Mouse (Mus musculus): Measurements from ENCODE around the gene Eno3. TPM values are rescaled to one million over a fixed set of nuclear protein-coding genes. Genes with fewer than 3 reads are reported as not detected.
A peak's percentile ranks its signal among the peaks of the same experiment; 100 is the strongest.

Gene Eno3
- polyA plus RNA-seq, 1 experiment: 23.9 TPM

GRCm38 (mm10) chr11:70641241-70641640 is 15.8 kb upstream of the Eno3 start:
- DNase-seq (ENCODE audit: extremely low spot score in 1 of 2, low spot score in 1 of 2): no peak

GRCm38 (mm10) chr11:70643051-70643450 is 14.0 kb upstream of the Eno3 start:
- no peak for DNase-seq (ENCODE audit: extremely low spot score in 1 of 2, low spot score in 1 of 2)

- DNase-seq (ENCODE audit: extremely low spot score in 1 of 2, low spot score in 1 of 2): no peak
Observed at GRCm38 (mm10) chr11:70644564-70645103, 12.4 kb upstream of the Eno3 start.

- no peak for DNase-seq (ENCODE audit: extremely low spot score in 1 of 2, low spot score in 1 of 2)
Observed at GRCm38 (mm10) chr11:70645461-70646258, 11.3 kb upstream of the Eno3 start.

- DNase-seq (ENCODE audit: extremely low spot score in 1 of 2, low spot score in 1 of 2): no peak
Observed at GRCm38 (mm10) chr11:70646259-70646555, 10.8 kb upstream of the Eno3 start.

- peak; percentile 95 to 98 for DNase-seq (ENCODE audit: extremely low spot score in 1 of 2, low spot score in 1 of 2)
Observed at GRCm38 (mm10) chr11:70646691-70647650, 10.0 kb upstream of the Eno3 start, which contains the start of the genes Rnf167 and Slc25a11. TSS of gene Rnf167 (plus strand) at chr11:70647235. TSS of gene Slc25a11 (minus strand) at chr11:70647479.

GRCm38 (mm10) chr11:70647716-70648420 is 9.1 kb upstream of the Eno3 start:
- DNase-seq (ENCODE audit: extremely low spot score in 1 of 2, low spot score in 1 of 2): no peak

GRCm38 (mm10) chr11:70648512-70648911 is 8.5 kb upstream of the Eno3 start:
- DNase-seq (ENCODE audit: extremely low spot score in 1 of 2, low spot score in 1 of 2): no peak

GRCm38 (mm10) chr11:70649185-70649734 is 7.7 kb upstream of the Eno3 start:
- no peak for DNase-seq (ENCODE audit: extremely low spot score in 1 of 2, low spot score in 1 of 2)

GRCm38 (mm10) chr11:70650322-70651175 is 6.5 kb upstream of the Eno3 start:
- DNase-seq (ENCODE audit: extremely low spot score in 1 of 2, low spot score in 1 of 2): no peak

- DNase-seq (ENCODE audit: extremely low spot score in 1 of 2, low spot score in 1 of 2): no peak
Observed at GRCm38 (mm10) chr11:70651391-70651790, 5.6 kb upstream of the Eno3 start.

GRCm38 (mm10) chr11:70652029-70652883 is 4.7 kb upstream of the Eno3 start:
- no peak for DNase-seq (ENCODE audit: extremely low spot score in 1 of 2, low spot score in 1 of 2)

- DNase-seq (ENCODE audit: extremely low spot score in 1 of 2, low spot score in 1 of 2): no peak
Observed at GRCm38 (mm10) chr11:70652884-70653344, 4.1 kb upstream of the Eno3 start.

GRCm38 (mm10) chr11:70653345-70654197 is 3.4 kb upstream of the Eno3 start:
- DNase-seq (ENCODE audit: extremely low spot score in 1 of 2, low spot score in 1 of 2): no peak

- DNase-seq (ENCODE audit: extremely low spot score in 1 of 2, low spot score in 1 of 2): peak in 1 of 2 experiments; percentile 72
Observed at GRCm38 (mm10) chr11:70654198-70654922, 2.6 kb upstream of the Eno3 start, which contains the start of gene Pfn1. TSS of gene Pfn1 (minus strand) at chr11:70654644.

GRCm38 (mm10) chr11:70654923-70655570 is 2.0 kb upstream of the Eno3 start:
- DNase-seq (ENCODE audit: extremely low spot score in 1 of 2, low spot score in 1 of 2): peak in 1 of 2 experiments; percentile 72

Data from frontal cortex, adult 2 months (tissue).